In genomic region chr14:28535814-28536213, GRCm38 (mm10) we compare ENCODE assay signal across 10 mouse cellular contexts. TPM values are rescaled to one million over a fixed set of nuclear protein-coding genes. Genes with fewer than 3 reads are reported as not detected.
DNase-seq lines count a peak whose midpoint lies in the region; ATAC-seq lines count a peak whose summit lies in the region.
"Had no signal": no experiment of that assay in that cellular context is flagged by ENCODE, and none has a peak within 500 bp of the region (broad histone marks: within the 10 kb centered on the region; RNA-seq: fewer than 3 reads in every experiment).

No protein-coding gene starts in this region.

- H3K9ac ChIP-seq in hindbrain, embryonic 15.5 days: no peak overlapping the region
- H3K9ac ChIP-seq in hindbrain, embryonic 16.5 days (ENCODE audit: low read depth, low read length): no peak overlapping the region
- H3K9ac ChIP-seq in liver, embryonic 11.5 days (ENCODE audit: low read depth, low read length): no peak overlapping the region
- H3K9ac ChIP-seq: lung, embryonic 15.5 days had no signal

- H3K36me3 ChIP-seq in hindbrain, embryonic 15.5 days: no peaks in the 10 kb centered on the region
- H3K36me3 ChIP-seq in hindbrain, embryonic 10.5 days: no peaks in the 10 kb centered on the region
- no peaks in the 10 kb centered on the region for H3K36me3 ChIP-seq in hindbrain, embryonic 16.5 days (ENCODE audit: control insufficient read depth, insufficient read depth, low read length)
- no peaks in the 10 kb centered on the region for H3K36me3 ChIP-seq in liver, embryonic 11.5 days (ENCODE audit: control insufficient read depth, insufficient read depth, low read length)
- H3K36me3 ChIP-seq: lung, embryonic 15.5 days had no signal

- no peaks in the 10 kb centered on the region for H3K27me3 ChIP-seq in hindbrain, embryonic 15.5 days
- no peaks in the 10 kb centered on the region for H3K27me3 ChIP-seq in hindbrain, embryonic 10.5 days (ENCODE audit: insufficient read depth, poor library complexity, severe bottlenecking)
- no peaks in the 10 kb centered on the region for H3K27me3 ChIP-seq in hindbrain, embryonic 16.5 days (replicated peaks; ENCODE audit: control insufficient read depth, insufficient read depth, low read length)
- 0 out of 2 replicates have a peak, but pooled peaks cover 2% of the 10 kb centered on the region for H3K27me3 ChIP-seq in liver, embryonic 11.5 days (replicated peaks; ENCODE audit: control insufficient read depth, insufficient read depth, low read length)
- H3K27me3 ChIP-seq: lung, embryonic 15.5 days had no signal

- WGBS in hindbrain, embryonic 15.5 days: 48% methylated on average over 4 of the region's 4 CpGs
- 89% methylated on average over 4 of the region's 4 CpGs for WGBS in hindbrain, embryonic 10.5 days
- 49% methylated on average over 4 of the region's 4 CpGs for WGBS in hindbrain, embryonic 16.5 days
- 77% methylated on average over 4 of the region's 4 CpGs for WGBS in liver, embryonic 11.5 days

- no peak for DNase-seq in hindbrain, embryonic 10.5 days (ENCODE audit: low spot score)
- DNase-seq in NIH3T3 (ENCODE audit: low read depth): peak; percentile 3
- peak; percentile 67 to 69 for DNase-seq in cerebellum, adult 18-20 months
- no peak for DNase-seq in thymus, adult 18-20 months
- DNase-seq in liver, embryonic 11.5 days (ENCODE audit: low spot score): no peak
- DNase-seq in adrenal gland, postnatal 25 days: no peak

- H3K9me3 ChIP-seq in hindbrain, embryonic 15.5 days: no peaks in the 10 kb centered on the region
- H3K9me3 ChIP-seq in hindbrain, embryonic 10.5 days: no peaks in the 10 kb centered on the region
- no peaks in the 10 kb centered on the region for H3K9me3 ChIP-seq in hindbrain, embryonic 16.5 days (ENCODE audit: control insufficient read depth, low read length)
- no peaks in the 10 kb centered on the region for H3K9me3 ChIP-seq in liver, embryonic 11.5 days (ENCODE audit: control insufficient read depth, low read length)
- H3K9me3 ChIP-seq: lung, embryonic 15.5 days had no signal

- peak overlapping the region; percentile 28; the same call in 1 of the 2 replicates for H3K27ac ChIP-seq in hindbrain, embryonic 15.5 days (replicated peaks)
- no peak overlapping the region for H3K27ac ChIP-seq in hindbrain, embryonic 10.5 days
- 0 out of 2 replicates have a peak overlapping the region, but pooled peaks have one; percentile 2 for H3K27ac ChIP-seq in hindbrain, embryonic 16.5 days (ENCODE audit: low read depth, low read length)
- no peak overlapping the region for H3K27ac ChIP-seq in liver, embryonic 11.5 days (ENCODE audit: low read depth, low read length)
- H3K27ac ChIP-seq: kidney, postnatal 0 days; lung, embryonic 15.5 days had no signal

- ATAC-seq in hindbrain, embryonic 15.5 days (ENCODE audit: low FRiP score, low read depth): peak; percentile 74; the same call in 1 of the 2 replicates
- ATAC-seq in hindbrain, embryonic 16.5 days: peak; percentile 89
- ATAC-seq in liver, embryonic 11.5 days (replicated peaks; ENCODE audit: low FRiP score): no peak

- no peak overlapping the region for H3K4me2 ChIP-seq in hindbrain, embryonic 15.5 days
- 0 out of 2 replicates have a peak overlapping the region, but pooled peaks have one; percentile 11 for H3K4me2 ChIP-seq in hindbrain, embryonic 16.5 days (ENCODE audit: low read length)
- H3K4me2 ChIP-seq in liver, embryonic 11.5 days: no peak overlapping the region
- H3K4me2 ChIP-seq: lung, embryonic 15.5 days had no signal

- no peak overlapping the region for H3K4me3 ChIP-seq in hindbrain, embryonic 15.5 days
- no peak overlapping the region for H3K4me3 ChIP-seq in hindbrain, embryonic 10.5 days
- no peak overlapping the region for H3K4me3 ChIP-seq in hindbrain, embryonic 16.5 days (ENCODE audit: low read length)
- no peak overlapping the region for H3K4me3 ChIP-seq in liver, embryonic 11.5 days (ENCODE audit: low read depth, low read length)
- H3K4me3 ChIP-seq: lung, embryonic 15.5 days had no signal

- H3K4me1 ChIP-seq in hindbrain, embryonic 15.5 days (replicated peaks): 0 out of 2 replicates have a peak, but pooled peaks cover 7% of the 10 kb centered on the region
- H3K4me1 ChIP-seq in hindbrain, embryonic 10.5 days (replicated peaks): no peaks in the 10 kb centered on the region
- no peaks in the 10 kb centered on the region for H3K4me1 ChIP-seq in hindbrain, embryonic 16.5 days (ENCODE audit: control insufficient read depth, insufficient read depth, low read depth, low read length)
- H3K4me1 ChIP-seq in liver, embryonic 11.5 days (replicated peaks; ENCODE audit: control insufficient read depth, insufficient read depth, low read length): no peaks in the 10 kb centered on the region

RNA-seq across cellular contexts. Expression of gene Wnt5a, which starts 31.3 kb away (rescaled TPM):
- 23.6 and 26.6 TPM in 2 replicates for polyA plus RNA-seq in hindbrain, embryonic 15.5 days (2015; fragmentation: Nextera tagmentation; extraction: Ambion mirVana)
- polyA plus RNA-seq in hindbrain, embryonic 10.5 days (2016; fragmentation: Nextera tagmentation; extraction: Ambion mirVana): 31.2 and 38.8 TPM in 2 replicates
- polyA plus RNA-seq in hindbrain, embryonic 16.5 days (2015; fragmentation: Nextera tagmentation; extraction: Ambion mirVana): 17.8 and 24.2 TPM in 2 replicates
- polyA plus RNA-seq in liver, embryonic 11.5 days (2014; fragmentation: Nextera tagmentation; extraction: Ambion mirVana): 2.2 and 3.7 TPM in 2 replicates
- total RNA-seq in adrenal gland, postnatal 25 days (2021): 42.5 and 48.3 TPM in 2 replicates

Comparison
In these comparisons a context has a peak if more than half of its experiments do, and no peak if none do; other contexts are left out.
1. H3K27ac ChIP-seq: peak in hindbrain, embryonic 15.5 days (single experiment) and hindbrain, embryonic 16.5 days (single experiment); none in hindbrain, embryonic 10.5 days (single experiment) and liver, embryonic 11.5 days (single experiment).
2. DNase-seq: peak in NIH3T3 (single experiment) and cerebellum, adult 18-20 months (2 of 2); none in hindbrain, embryonic 10.5 days (single experiment), thymus, adult 18-20 months (0 of 2), liver, embryonic 11.5 days (single experiment) and adrenal gland, postnatal 25 days (single experiment).